Mouse (Mus musculus): Measurements from ENCODE around the gene BC052040.

The BC052040 gene

GRCm38 (mm10) chr2:115581241-115581988 is at the start of gene BC052040:
Gene BC052040 (plus strand): TSS chr2:115581716.
- peak; percentile 93 for DNase-seq (ENCODE audit: low read depth, low spot score)

GRCm38 (mm10) chr2:115538009-115538690 is 43.4 kb upstream of the BC052040 start:
- no peak for DNase-seq (ENCODE audit: low read depth, low spot score)

GRCm38 (mm10) chr2:115538691-115539283 is 42.7 kb upstream of the BC052040 start:
- DNase-seq (ENCODE audit: low read depth, low spot score) = no peak

GRCm38 (mm10) chr2:115539731-115540130 is 41.8 kb upstream of the BC052040 start:
- no peak for DNase-seq (ENCODE audit: low read depth, low spot score)

GRCm38 (mm10) chr2:115542401-115543123 is 39.0 kb upstream of the BC052040 start:
- DNase-seq (ENCODE audit: low read depth, low spot score) = no peak

GRCm38 (mm10) chr2:115543212-115543611 is 38.3 kb upstream of the BC052040 start:
- no peak for DNase-seq (ENCODE audit: low read depth, low spot score)

- DNase-seq (ENCODE audit: low read depth, low spot score) = no peak
Measured at GRCm38 (mm10) chr2:115551901-115552300, 29.6 kb upstream of the BC052040 start.

GRCm38 (mm10) chr2:115562155-115562827 is 19.2 kb upstream of the BC052040 start:
- no peak for DNase-seq (ENCODE audit: low read depth, low spot score)

- peak; percentile 51 for DNase-seq (ENCODE audit: low read depth, low spot score)
Measured at GRCm38 (mm10) chr2:115563436-115564093, 18.0 kb upstream of the BC052040 start.

GRCm38 (mm10) chr2:115571996-115572395 is 9.5 kb upstream of the BC052040 start:
- DNase-seq (ENCODE audit: low read depth, low spot score) = no peak

- DNase-seq (ENCODE audit: low read depth, low spot score) = peak; percentile 58
Measured at GRCm38 (mm10) chr2:115574802-115575201, 6.7 kb upstream of the BC052040 start.

- no peak for DNase-seq (ENCODE audit: low read depth, low spot score)
Measured at GRCm38 (mm10) chr2:115579171-115579900, 2.2 kb upstream of the BC052040 start.

GRCm38 (mm10) chr2:115579976-115580375 is 1.5 kb upstream of the BC052040 start:
- no peak for DNase-seq (ENCODE audit: low read depth, low spot score)

- no peak for DNase-seq (ENCODE audit: low read depth, low spot score)
Measured at GRCm38 (mm10) chr2:115581989-115582608, 583 bp downstream of the BC052040 start.

GRCm38 (mm10) chr2:115583776-115584175 is 2.3 kb downstream of the BC052040 start:
- DNase-seq (ENCODE audit: low read depth, low spot score) = no peak

GRCm38 (mm10) chr2:115590602-115591001 is 9.1 kb downstream of the BC052040 start:
- DNase-seq (ENCODE audit: low read depth, low spot score) = no peak

- DNase-seq (ENCODE audit: low read depth, low spot score) = peak; percentile 68
Measured at GRCm38 (mm10) chr2:115592651-115593119, 11.2 kb downstream of the BC052040 start.

- no peak for DNase-seq (ENCODE audit: low read depth, low spot score)
Measured at GRCm38 (mm10) chr2:115597017-115597416, 15.5 kb downstream of the BC052040 start.

GRCm38 (mm10) chr2:115598266-115598665 is 16.8 kb downstream of the BC052040 start:
- no peak for DNase-seq (ENCODE audit: low read depth, low spot score)

- no peak for DNase-seq (ENCODE audit: low read depth, low spot score)
Measured at GRCm38 (mm10) chr2:115600724-115601123, 19.2 kb downstream of the BC052040 start.
